Mouse (Mus musculus): ENCODE data around the gene Pitpnm1.

GRCm38 (mm10) chr19:4148491-4148806, 48.7 kb downstream of the Pitpnm1 start, which contains the start of gene Coro1b:
- TF ChIP-seq CTCF (IDR thresholded peaks at IDR 0.05; ENCODE audit: borderline replicate concordance, control insufficient read depth, extremely low read depth, insufficient read depth, low read length, poor library complexity), result 0 out of 2 replicates have a peak, but pooled peaks have one; percentile 30
- peak; percentile 90 for TF ChIP-seq POLR2A (IDR thresholded peaks at IDR 0.05; ENCODE audit: control insufficient read depth, extremely low read depth, insufficient read depth, low read length, poor library complexity)
